Mouse (Mus musculus) intestine, postnatal 0 days (tissue): ENCODE results near the gene Tmprss11a. TPM values are rescaled to one million over a fixed set of nuclear protein-coding genes. Genes with fewer than 3 reads are reported as not detected.

Experiments used
- ATAC-seq: fragments of 200-750 bp; cut with Nextera tagmentation; 2 replicates; pipeline ENCODE4 v1.8.0; 2017; ENCODE audit warnings: mild to moderate bottlenecking, moderate TSS enrichment, moderate library complexity
- H3K27ac ChIP-seq: fragments of 300-500 bp; sonication (generic); 2 replicates; pipeline ENCODE4 v1.5.1; 2014; ENCODE audit warnings: mild to moderate bottlenecking, low read depth, low read length, moderate library complexity
- H3K27me3 ChIP-seq: fragments of 300-500 bp; sonication (generic); replicated peaks from 2 replicates; pipeline ENCODE4 v1.6.1; 2014; ENCODE audit warnings: low read length, mixed read lengths; ENCODE audit not compliant: control insufficient read depth, insufficient read depth
- H3K36me3 ChIP-seq: fragments of 300-500 bp; sonication (generic); 2 replicates; pipeline ENCODE4 v1.6.1; 2014; ENCODE audit warnings: mild to moderate bottlenecking, moderate library complexity; ENCODE audit not compliant: control insufficient read depth, insufficient read depth
- H3K4me1 ChIP-seq: fragments of 300-500 bp; sonication (generic); replicated peaks from 2 replicates; pipeline ENCODE4 v1.6.1; 2014; ENCODE audit warnings: antibody characterized with exemption, low read length, mixed read lengths; ENCODE audit not compliant: control insufficient read depth, insufficient read depth
- H3K4me2 ChIP-seq: fragments of 300-500 bp; sonication (generic); replicated peaks from 2 replicates; pipeline ENCODE4 v1.6.1; 2014; ENCODE audit warnings: low read depth, mild to moderate bottlenecking, moderate library complexity
- H3K4me3 ChIP-seq: fragments of 300-500 bp; sonication (generic); 2 replicates; pipeline ENCODE4 v1.5.1; 2014; ENCODE audit warnings: low read depth, low read length
- H3K9ac ChIP-seq: fragments of 300-500 bp; sonication (generic); 2 replicates; pipeline ENCODE4 v1.6.1; 2014; ENCODE audit warnings: mild to moderate bottlenecking, low read depth, low read length
- H3K9me3 ChIP-seq: fragments of 300-500 bp; sonication (generic); 2 replicates; pipeline ENCODE4 v1.6.1; 2016; ENCODE audit warnings: mixed run types; ENCODE audit not compliant: control insufficient read depth
- CTCF ChIP-seq: sonication (generic); IDR thresholded peaks from 2 replicates; pipeline ENCODE4 v1.5.1; 2016; ENCODE audit warnings: low read depth, mild to moderate bottlenecking, control low read depth, antibody characterized with exemption, moderate library complexity
- WGBS: fragments of 180-500 bp; shearing (Covaris S2); extraction: QIAGEN DNeasy Blood & Tissue Kit; methylation state at CpG from one replicate; pipeline ENCODE4 v1.1.7; 2014; 5-methylcytosine and 5-hydroxymethylcytosine counted together
- polyA plus RNA-seq: library from polyadenylated mRNA; unstranded; fragments of >200 nt; fragmentation: Nextera tagmentation; extraction: Ambion mirVana; gene quantifications from 2 replicates; pipeline ENCODE4 v1.2.1, GENCODE M21; 2015

Tmprss11a gene
- polyA plus RNA-seq, 1 experiment from 2014 or later, result 0.07 TPM

- H3K9ac ChIP-seq, result no peak overlapping the region
- H3K27ac ChIP-seq, result no peak overlapping the region
- TF ChIP-seq CTCF, result no peak
- no peak for ATAC-seq
- no peaks in the 10 kb centered on the region for H3K9me3 ChIP-seq
- H3K4me2 ChIP-seq, result no peak overlapping the region
- H3K36me3 ChIP-seq, result no peaks in the 10 kb centered on the region
- H3K4me1 ChIP-seq, result no peaks in the 10 kb centered on the region
- H3K4me3 ChIP-seq, result no peak overlapping the region
- H3K27me3 ChIP-seq, result no peaks in the 10 kb centered on the region
- WGBS, result 78% methylated on average over 7 of the region's 7 CpGs
These were observed 54.5 kb downstream of the Tmprss11a start for GRCm38 (mm10) chr5:86414280-86414679.

- Histone ChIP-seq H3K36me3 (no peaks in the 10 kb centered on the region), H3K4me3 (no peak overlapping the region), H3K4me2 (no peak overlapping the region), H3K27ac (no peak overlapping the region), H3K9me3 (no peaks in the 10 kb centered on the region), H3K9ac (no peak overlapping the region), H3K27me3 (no peaks in the 10 kb centered on the region), H3K4me1 (no peaks in the 10 kb centered on the region)
- peak; percentile 68 for TF ChIP-seq CTCF
- WGBS, result 22% methylated on average over 3 of the region's 3 CpGs
- ATAC-seq, result no peak
These were observed 58.0 kb downstream of the Tmprss11a start for GRCm38 (mm10) chr5:86410815-86411214.

- H3K27ac ChIP-seq, result no peak overlapping the region
- H3K4me1 ChIP-seq, result no peaks in the 10 kb centered on the region
- TF ChIP-seq CTCF, result no peak
- no peak overlapping the region for H3K9ac ChIP-seq
- no peaks in the 10 kb centered on the region for H3K9me3 ChIP-seq
- no peaks in the 10 kb centered on the region for H3K36me3 ChIP-seq
- whole genome bisulfite sequencing, result 87% methylated on average over 2 of the region's 2 CpGs
- H3K27me3 ChIP-seq, result no peaks in the 10 kb centered on the region
- H3K4me3 ChIP-seq, result no peak overlapping the region
- H3K4me2 ChIP-seq, result no peak overlapping the region
- no peak for ATAC-seq
These were observed 60.8 kb downstream of the Tmprss11a start for GRCm38 (mm10) chr5:86407941-86408340.

GRCm38 (mm10) chr5:86407191-86407590 lies 61.6 kb downstream of the Tmprss11a start:
- WGBS, result 96% methylated on average over 3 of the region's 3 CpGs
- Histone ChIP-seq H3K9ac (no peak overlapping the region), H3K4me1 (no peaks in the 10 kb centered on the region), H3K27me3 (no peaks in the 10 kb centered on the region), H3K36me3 (no peaks in the 10 kb centered on the region), H3K9me3 (no peaks in the 10 kb centered on the region), H3K4me3 (no peak overlapping the region), H3K4me2 (no peak overlapping the region), H3K27ac (no peak overlapping the region)
- no peak for ATAC-seq
- no peak for TF ChIP-seq CTCF

- Histone ChIP-seq H3K4me1 (no peaks in the 10 kb centered on the region), H3K4me3 (no peak within 1 kb of the TSS), H3K27me3 (no peaks in the 10 kb centered on the region), H3K27ac (no peak within 1 kb of the TSS), H3K9me3 (no peaks in the 10 kb centered on the region), H3K9ac (no peak within 1 kb of the TSS), H3K4me2 (no peak within 1 kb of the TSS), H3K36me3 (no peaks in the 10 kb centered on the region)
- no peak for TF ChIP-seq CTCF
- WGBS, result 43% methylated on average over 3 of the region's 3 CpGs
- ATAC-seq, result no peak
These were observed 95.5 kb downstream of the Tmprss11a start, which contains the start of gene Tmprss11d for GRCm38 (mm10) chr5:86373320-86373719. Gene Tmprss11d, minus strand, starts transcription at chr5:86373420.

Other genes with a start within 250 kb of the Tmprss11a start
- gene Tmprss11c, start 179.7 kb downstream of the Tmprss11a start, polyA plus RNA-seq, result not detected in 2 replicates
- gene Tmprss11d, start 95.6 kb downstream of the Tmprss11a start, polyA plus RNA-seq, result not detected in 2 replicates
- gene Tmprss11g, start 49.6 kb upstream of the Tmprss11a start, polyA plus RNA-seq, result not detected in 2 replicates
- gene Tmprss11f, start 163.4 kb upstream of the Tmprss11a start, polyA plus RNA-seq, result not detected in 2 replicates
- gene Tmprss11b, start 207.4 kb upstream of the Tmprss11a start, polyA plus RNA-seq, result not detected in 2 replicates